Mouse (Mus musculus) myocyte (in vitro differentiated cells): ENCODE data around the gene Iqsec1. TPM values are rescaled to one million over a fixed set of nuclear protein-coding genes. Genes with fewer than 3 reads are reported as not detected.

Experiments used
- H3K27me3 ChIP-seq: one replicate; pipeline ENCODE4 v1.6.1; 2011; ENCODE audit not compliant: control insufficient read depth, insufficient read depth, insufficient read length
- H3K36me3 ChIP-seq: one replicate; pipeline ENCODE4 v1.6.1; 2011; ENCODE audit not compliant: control insufficient read depth, insufficient read depth
- H3K4me2 ChIP-seq: one replicate; pipeline ENCODE4 v1.6.1; 2011; ENCODE audit warnings: low read depth, control low read depth
- H3K4me3 ChIP-seq: one replicate; pipeline ENCODE4 v1.5.1; 2011; ENCODE audit warnings: mild to moderate bottlenecking, control low read depth, moderate library complexity
- H3K79me2 ChIP-seq: one replicate; pipeline ENCODE4 v1.6.1; 2011; ENCODE audit not compliant: control insufficient read depth, insufficient read depth
- H3ac ChIP-seq: one replicate; pipeline ENCODE4 v1.6.1; 2011; ENCODE audit not compliant: control insufficient read depth, insufficient read length
- CEBPB ChIP-seq: IDR thresholded peaks from 2 replicates; pipeline ENCODE4 v1.6.1; 2011; ENCODE audit warnings: mild to moderate bottlenecking, moderate library complexity; ENCODE audit not compliant: poor library complexity, insufficient read depth, severe bottlenecking
- E2F4 ChIP-seq: IDR thresholded peaks from one replicate; pipeline ENCODE4 v1.6.1; 2011; ENCODE audit warnings: mild to moderate bottlenecking, control low read depth, moderate library complexity; ENCODE audit not compliant: insufficient read depth
- MAX ChIP-seq: IDR thresholded peaks from one replicate; pipeline ENCODE4 v1.6.1; 2011; ENCODE audit warnings: low read depth, mild to moderate bottlenecking, control low read depth
- MYOD1 ChIP-seq, 3 experiments: IDR thresholded peaks; one replicate each; pipeline ENCODE4 v1.6.1; 2011; ENCODE audit warnings: control low read depth in 2 of 3, low read depth in 2 of 3, mild to moderate bottlenecking in 2 of 3, moderate library complexity in 1 of 3; ENCODE audit not compliant: insufficient read length in 2 of 3, control insufficient read depth in 1 of 3
- MYOG ChIP-seq, 3 experiments: IDR thresholded peaks; one replicate each; pipeline ENCODE4 v1.6.1; 2011; ENCODE audit warnings: control low read depth in 2 of 3, low read depth in 2 of 3, mild to moderate bottlenecking in 2 of 3; ENCODE audit not compliant: insufficient read length in 2 of 3, control insufficient read depth in 1 of 3, insufficient read depth in 1 of 3
- POLR2A ChIP-seq: IDR thresholded peaks from one replicate; pipeline ENCODE4 v1.6.1; 2011; ENCODE audit warnings: low read depth, mild to moderate bottlenecking, control low read depth, moderate library complexity; ENCODE audit not compliant: insufficient read length
- POLR2AphosphoS2 ChIP-seq: IDR thresholded peaks from one replicate; pipeline ENCODE4 v1.6.1; 2011; ENCODE audit warnings: low read depth, control low read depth; ENCODE audit not compliant: insufficient read length
- REST ChIP-seq: IDR thresholded peaks from one replicate; pipeline ENCODE4 v1.6.1; 2011; ENCODE audit warnings: mild to moderate bottlenecking, control low read depth, moderate library complexity; ENCODE audit not compliant: insufficient read depth, insufficient read length
- SRF ChIP-seq: IDR thresholded peaks from one replicate; pipeline ENCODE4 v1.6.1; 2011; ENCODE audit warnings: low read depth; ENCODE audit not compliant: control insufficient read depth, insufficient read length
- TCF12 ChIP-seq: IDR thresholded peaks from one replicate; pipeline ENCODE4 v1.6.1; 2011; ENCODE audit warnings: mild to moderate bottlenecking, control low read depth; ENCODE audit not compliant: poor library complexity, insufficient read depth, severe bottlenecking
- TCF3 ChIP-seq: IDR thresholded peaks from one replicate; pipeline ENCODE4 v1.6.1; 2011; ENCODE audit warnings: low read depth, control low read depth; ENCODE audit not compliant: insufficient read length
- USF1 ChIP-seq: IDR thresholded peaks from one replicate; pipeline ENCODE4 v1.6.1; 2011; ENCODE audit warnings: low read depth, mild to moderate bottlenecking, control low read depth, moderate library complexity
- polyA plus RNA-seq: library from polyadenylated mRNA; unstranded; fragments of >200 nt; fragmentation: generic; extraction: Trizol; gene quantifications from one replicate; pipeline ENCODE4 v1.2.1, GENCODE M21; 2012; ENCODE audit warnings: missing spikeins

Iqsec1 gene
- polyA plus RNA-seq, 1 experiment, result 43.4 TPM

DNA sequence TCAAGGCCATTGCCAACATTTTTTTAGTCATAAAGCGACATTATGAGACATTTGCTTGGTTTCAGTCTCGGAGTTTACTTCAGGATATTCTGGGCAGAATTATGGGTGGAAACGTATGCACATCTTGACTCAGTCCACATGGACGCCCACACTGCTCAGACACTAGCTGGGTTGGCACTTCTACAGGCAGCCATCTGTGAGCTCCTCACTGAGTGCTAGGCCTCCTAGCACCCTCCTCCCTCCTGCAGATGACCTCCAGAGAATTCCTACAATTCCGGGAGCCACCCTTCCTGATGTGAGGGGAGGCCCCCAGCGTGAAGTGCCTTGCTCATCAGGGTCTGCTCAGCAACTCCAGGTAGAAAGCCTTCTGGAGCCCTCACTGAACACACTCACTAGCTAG lies 158.9 kb downstream of the Iqsec1 start:
- TF ChIP-seq E2F4 (no peak), USF1 (no peak), TCF3 (no peak), MYOG (IDR thresholded peaks at IDR 0.05; ENCODE audit: control insufficient read depth in 1 of 3, insufficient read depth in 1 of 3, insufficient read length in 2 of 3, low read depth in 2 of 3) (no peak), SRF (no peak), MYOD1 (IDR thresholded peaks at IDR 0.05; ENCODE audit: control insufficient read depth in 1 of 3, insufficient read length in 2 of 3, low read depth in 2 of 3) (no peak), POLR2A (no peak), CEBPB (no peak), TCF12 (no peak)
- Histone ChIP-seq H3K79me2 (no peaks in the 10 kb centered on the region), H3K4me2 (no peak overlapping the region), H3K4me3 (no peak overlapping the region), H3K36me3 (no peaks in the 10 kb centered on the region), H3K27me3 (peaks cover 53% of the 10 kb centered on the region), H3ac (no peak overlapping the region)

GRCm38 (mm10) chr6:90825063-90825462 lies 163.4 kb downstream of the Iqsec1 start:
- peaks cover 57% of the 10 kb centered on the region for H3K27me3 ChIP-seq
- no peak overlapping the region for H3K4me3 ChIP-seq
- H3K4me2 ChIP-seq, result no peak overlapping the region
- H3ac ChIP-seq, result no peak overlapping the region
- TF ChIP-seq POLR2A (no peak), REST (no peak), CEBPB (no peak), MYOG (IDR thresholded peaks at IDR 0.05; ENCODE audit: control insufficient read depth in 1 of 3, insufficient read depth in 1 of 3, insufficient read length in 2 of 3, low read depth in 2 of 3) (no peak), TCF12 (no peak), MAX (no peak), SRF (no peak), E2F4 (no peak), POLR2AphosphoS2 (no peak), TCF3 (no peak), MYOD1 (IDR thresholded peaks at IDR 0.05; ENCODE audit: control insufficient read depth in 1 of 3, insufficient read length in 2 of 3, low read depth in 2 of 3) (no peak), USF1 (no peak)
- no peaks in the 10 kb centered on the region for H3K79me2 ChIP-seq
- H3K36me3 ChIP-seq, result no peaks in the 10 kb centered on the region

DNA sequence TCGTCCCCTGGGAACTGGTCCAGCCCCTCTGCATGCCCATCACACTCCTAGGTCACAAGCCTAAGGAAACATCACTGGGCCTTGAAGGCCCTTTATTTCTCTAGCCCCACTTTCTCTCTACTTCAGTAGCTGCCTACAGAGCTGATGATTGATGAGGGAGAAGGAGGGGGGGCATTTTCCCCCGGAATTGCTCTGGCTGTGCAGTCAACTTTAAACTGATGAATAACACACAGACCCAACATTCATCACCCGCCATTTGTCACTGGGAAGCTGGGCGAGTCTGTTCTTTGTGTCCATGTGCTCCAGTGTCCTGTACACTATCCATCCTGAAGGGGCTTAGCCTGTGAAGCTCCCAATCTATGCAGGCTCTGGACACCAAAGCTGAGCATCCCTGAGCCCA lies 165.2 kb downstream of the Iqsec1 start:
- Histone ChIP-seq H3ac (no peak overlapping the region), H3K79me2 (no peaks in the 10 kb centered on the region), H3K4me3 (no peak overlapping the region), H3K36me3 (no peaks in the 10 kb centered on the region), H3K27me3 (peaks cover 45% of the 10 kb centered on the region), H3K4me2 (no peak overlapping the region)
- TF ChIP-seq SRF (no peak), POLR2A (no peak), MAX (no peak), E2F4 (no peak), TCF12 (no peak), MYOG (IDR thresholded peaks at IDR 0.05; ENCODE audit: control insufficient read depth in 1 of 3, insufficient read depth in 1 of 3, insufficient read length in 2 of 3, low read depth in 2 of 3) (no peak), POLR2AphosphoS2 (no peak), REST (no peak), CEBPB (no peak), MYOD1 (IDR thresholded peaks at IDR 0.05; ENCODE audit: control insufficient read depth in 1 of 3, insufficient read length in 2 of 3, low read depth in 2 of 3) (no peak), USF1 (no peak), TCF3 (no peak)

- peaks cover 40% of the 10 kb centered on the region for H3K27me3 ChIP-seq
- no peaks in the 10 kb centered on the region for H3K79me2 ChIP-seq
- no peak overlapping the region for H3K4me3 ChIP-seq
- no peak overlapping the region for H3K4me2 ChIP-seq
- no peak overlapping the region for H3ac ChIP-seq
- no peaks in the 10 kb centered on the region for H3K36me3 ChIP-seq
- TF ChIP-seq REST (no peak), TCF12 (no peak), SRF (no peak), POLR2A (no peak), E2F4 (no peak), MYOG (IDR thresholded peaks at IDR 0.05; ENCODE audit: control insufficient read depth in 1 of 3, insufficient read depth in 1 of 3, insufficient read length in 2 of 3, low read depth in 2 of 3) (no peak), TCF3 (no peak), USF1 (no peak), CEBPB (no peak), MAX (no peak), MYOD1 (IDR thresholded peaks at IDR 0.05; ENCODE audit: control insufficient read depth in 1 of 3, insufficient read length in 2 of 3, low read depth in 2 of 3) (no peak), POLR2AphosphoS2 (no peak)
Observed at GRCm38 (mm10) chr6:90821916-90822602, 166.4 kb downstream of the Iqsec1 start.

GRCm38 (mm10) chr6:90819880-90820279 lies 168.6 kb downstream of the Iqsec1 start:
- TF ChIP-seq POLR2AphosphoS2, result no peak
- no peak for TF ChIP-seq E2F4
- no peak for TF ChIP-seq CEBPB
- no peak for TF ChIP-seq TCF12
- TF ChIP-seq MYOG (IDR thresholded peaks at IDR 0.05; ENCODE audit: control insufficient read depth in 1 of 3, insufficient read depth in 1 of 3, insufficient read length in 2 of 3, low read depth in 2 of 3), result no peak
- H3ac ChIP-seq, result no peak overlapping the region
- no peaks in the 10 kb centered on the region for H3K79me2 ChIP-seq
- H3K4me3 ChIP-seq, result no peak overlapping the region
- H3K4me2 ChIP-seq, result no peak overlapping the region
- no peaks in the 10 kb centered on the region for H3K36me3 ChIP-seq
- peaks cover 19% of the 10 kb centered on the region for H3K27me3 ChIP-seq
